Mouse (Mus musculus) limb, embryonic 15.5 days (tissue): Measurements from ENCODE around the gene Vipr1. TPM values are rescaled to one million over a fixed set of nuclear protein-coding genes. Genes with fewer than 3 reads are reported as not detected.
"Not testable (repeated sequence)": the region's sequence is repeated elsewhere in the genome, so short reads cannot be mapped to it uniquely, and the experiment has no call there.

Experiments used
- ATAC-seq: fragments of 200-750 bp; cut with Nextera tagmentation; 2 replicates; pipeline ENCODE4 v1.8.0; 2017; ENCODE audit warnings: low read depth, moderate TSS enrichment; ENCODE audit not compliant: insufficient number of reproducible peaks, low FRiP score, low TSS enrichment
- H3K27ac ChIP-seq: fragments of 300-500 bp; sonication (generic); 2 replicates; pipeline ENCODE4 v1.5.1; 2015; ENCODE audit warnings: moderate library complexity, mild to moderate bottlenecking, inconsistent platforms
- H3K27me3 ChIP-seq: fragments of 300-500 bp; sonication (generic); 2 replicates; pipeline ENCODE4 v1.6.1; 2015; ENCODE audit warnings: inconsistent platforms
- H3K36me3 ChIP-seq: fragments of 300-500 bp; sonication (generic); 2 replicates; pipeline ENCODE4 v1.6.1; 2015; ENCODE audit warnings: inconsistent platforms
- H3K4me1 ChIP-seq: fragments of 300-500 bp; sonication (generic); 2 replicates; pipeline ENCODE4 v1.6.1; 2015; ENCODE audit warnings: inconsistent platforms
- H3K4me2 ChIP-seq: fragments of 300-500 bp; sonication (generic); 2 replicates; pipeline ENCODE4 v1.6.1; 2015; ENCODE audit warnings: mild to moderate bottlenecking, inconsistent platforms
- H3K4me3 ChIP-seq: fragments of 300-500 bp; sonication (generic); 2 replicates; pipeline ENCODE4 v1.5.1; 2015; ENCODE audit warnings: mild to moderate bottlenecking, inconsistent platforms
- H3K9ac ChIP-seq: fragments of 300-500 bp; sonication (generic); 2 replicates; pipeline ENCODE4 v1.6.1; 2015; ENCODE audit warnings: inconsistent platforms
- H3K9me3 ChIP-seq: fragments of 300-500 bp; sonication (generic); 2 replicates; pipeline ENCODE4 v1.6.1; 2016; ENCODE audit warnings: inconsistent platforms
- WGBS: fragments of 180-500 bp; shearing (Covaris S2); methylation state at CpG from one replicate; pipeline ENCODE4 v1.1.7; 2015; 5-methylcytosine and 5-hydroxymethylcytosine counted together
- polyA plus RNA-seq: library from polyadenylated mRNA; unstranded; fragments of >200 nt; fragmentation: Nextera tagmentation; extraction: Ambion mirVana; gene quantifications from 2 replicates; pipeline ENCODE4 v1.2.1, GENCODE M21; 2015

Gene Vipr1
- 0.47 and 0.60 TPM in 2 replicates for polyA plus RNA-seq

GRCm38 (mm10) chr9:121642401-121643181, at the start of gene Vipr1:
Vipr1 (plus strand) TSS chr9:121642716.
- Histone ChIP-seq H3K4me1 (peaks cover 23% of the 10 kb centered on the region), H3K9me3 (no peaks in the 10 kb centered on the region), H3K9ac (peak within 1 kb of the TSS; percentile 37; the same call in 1 of the 2 replicates), H3K36me3 (no peaks in the 10 kb centered on the region), H3K27me3 (peaks cover 72% of the 10 kb centered on the region), H3K4me2 (peak within 1 kb of the TSS; percentile 99), H3K27ac (no peak within 1 kb of the TSS), H3K4me3 (peak within 1 kb of the TSS; percentile 57)
- WGBS = under 1% methylated on average over 76 of the region's 79 CpGs
- peak; percentile 74 for ATAC-seq

- Histone ChIP-seq H3K9ac (no peak overlapping the region), H3K27me3 (no peaks in the 10 kb centered on the region), H3K36me3 (no peaks in the 10 kb centered on the region), H3K27ac (no peak overlapping the region), H3K4me2 (no peak overlapping the region), H3K4me3 (no peak overlapping the region), H3K9me3 (no peaks in the 10 kb centered on the region), H3K4me1 (peaks cover 18% of the 10 kb centered on the region; the same call in 1 of the 2 replicates)
- 70% methylated on average over 13 of the region's 13 CpGs for WGBS
- ATAC-seq = no peak
These were observed 49.5 kb upstream of the Vipr1 start for GRCm38 (mm10) chr9:121592948-121593550.

GRCm38 (mm10) chr9:121593768-121594167, 48.7 kb upstream of the Vipr1 start:
- not testable (repeated sequence) for H3K9me3 ChIP-seq, H3K4me3 ChIP-seq, H3K36me3 ChIP-seq, ATAC-seq, H3K9ac ChIP-seq, H3K4me2 ChIP-seq, H3K27me3 ChIP-seq
- H3K27ac ChIP-seq = peak overlapping the region; percentile 47; the same call in 1 of the 2 replicates
- H3K4me1 ChIP-seq = peaks cover 18% of the 10 kb centered on the region; the same call in 1 of the 2 replicates
- WGBS = 68% methylated on average over 3 of the region's 3 CpGs

GRCm38 (mm10) chr9:121594771-121595170, 47.7 kb upstream of the Vipr1 start:
- no peaks in the 10 kb centered on the region for H3K27me3 ChIP-seq
- no peaks in the 10 kb centered on the region for H3K9me3 ChIP-seq
- H3K9ac ChIP-seq = no peak overlapping the region
- H3K4me1 ChIP-seq = peaks cover 21% of the 10 kb centered on the region
- whole genome bisulfite sequencing = 61% methylated on average over 4 of the region's 4 CpGs
- H3K4me2 ChIP-seq = no peak overlapping the region
- no peak overlapping the region for H3K4me3 ChIP-seq
- H3K27ac ChIP-seq = no peak overlapping the region
- ATAC-seq = no peak
- no peaks in the 10 kb centered on the region for H3K36me3 ChIP-seq

- Histone ChIP-seq H3K9me3 (no peaks in the 10 kb centered on the region), H3K36me3 (no peaks in the 10 kb centered on the region), H3K4me1 (peaks cover 34% of the 10 kb centered on the region), H3K27me3 (no peaks in the 10 kb centered on the region), H3K4me3 (no peak overlapping the region), H3K27ac (no peak overlapping the region), H3K4me2 (no peak overlapping the region), H3K9ac (no peak overlapping the region)
- no peak for ATAC-seq
- WGBS = 76% methylated on average over 2 of the region's 2 CpGs
These were observed 44.4 kb upstream of the Vipr1 start for GRCm38 (mm10) chr9:121598106-121598505.

GRCm38 (mm10) chr9:121599551-121599950, 43.0 kb upstream of the Vipr1 start:
- H3K9me3 ChIP-seq = no peaks in the 10 kb centered on the region
- no peak for ATAC-seq
- no peaks in the 10 kb centered on the region for H3K27me3 ChIP-seq
- no peak overlapping the region for H3K4me3 ChIP-seq
- WGBS = 69% methylated on average over 6 of the region's 6 CpGs
- peaks cover 30% of the 10 kb centered on the region for H3K4me1 ChIP-seq
- H3K36me3 ChIP-seq = no peaks in the 10 kb centered on the region
- H3K4me2 ChIP-seq = no peak overlapping the region
- no peak overlapping the region for H3K9ac ChIP-seq
- peak overlapping the region; percentile 63; the same call in 1 of the 2 replicates for H3K27ac ChIP-seq

GRCm38 (mm10) chr9:121600201-121600860, 42.2 kb upstream of the Vipr1 start:
- Histone ChIP-seq H3K4me2 (no peak overlapping the region), H3K9ac (no peak overlapping the region), H3K27me3 (no peaks in the 10 kb centered on the region), H3K36me3 (no peaks in the 10 kb centered on the region), H3K9me3 (no peaks in the 10 kb centered on the region), H3K27ac (peak overlapping the region; percentile 63), H3K4me3 (no peak overlapping the region), H3K4me1 (peaks cover 24% of the 10 kb centered on the region)
- WGBS = 28% methylated on average over 13 of the region's 13 CpGs
- ATAC-seq = no peak

- Histone ChIP-seq H3K9me3 (no peaks in the 10 kb centered on the region), H3K9ac (no peak overlapping the region), H3K27ac (peak overlapping the region; percentile 29; the same call in 1 of the 2 replicates), H3K4me3 (no peak overlapping the region), H3K4me2 (no peak overlapping the region), H3K4me1 (peaks cover 24% of the 10 kb centered on the region), H3K27me3 (no peaks in the 10 kb centered on the region), H3K36me3 (no peaks in the 10 kb centered on the region)
- ATAC-seq = peak; percentile 40; the same call in 1 of the 2 replicates
- 20% methylated on average over 6 of the region's 6 CpGs for WGBS
These were observed 41.6 kb upstream of the Vipr1 start for GRCm38 (mm10) chr9:121600861-121601427.

- H3K9ac ChIP-seq = no peak overlapping the region
- no peak for ATAC-seq
- H3K36me3 ChIP-seq = no peaks in the 10 kb centered on the region
- no peak overlapping the region for H3K4me2 ChIP-seq
- no peak overlapping the region for H3K27ac ChIP-seq
- H3K4me3 ChIP-seq = no peak overlapping the region
- H3K4me1 ChIP-seq = peaks cover 24% of the 10 kb centered on the region
- 65% methylated on average over 2 of the region's 2 CpGs for WGBS
- H3K27me3 ChIP-seq = no peaks in the 10 kb centered on the region
- H3K9me3 ChIP-seq = no peaks in the 10 kb centered on the region
These were observed 40.1 kb upstream of the Vipr1 start for GRCm38 (mm10) chr9:121602381-121602780.

GRCm38 (mm10) chr9:121605414-121606278, 36.9 kb upstream of the Vipr1 start:
- Histone ChIP-seq H3K9me3 (no peaks in the 10 kb centered on the region), H3K4me1 (peaks cover 12% of the 10 kb centered on the region), H3K36me3 (no peaks in the 10 kb centered on the region), H3K9ac (no peak overlapping the region), H3K4me3 (no peak overlapping the region), H3K27ac (no peak overlapping the region), H3K4me2 (no peak overlapping the region), H3K27me3 (no peaks in the 10 kb centered on the region)
- 53% methylated on average over 12 of the region's 12 CpGs for WGBS
- ATAC-seq = no peak

GRCm38 (mm10) chr9:121606498-121607096, 35.9 kb upstream of the Vipr1 start:
- Histone ChIP-seq H3K27me3 (no peaks in the 10 kb centered on the region), H3K4me3 (no peak overlapping the region), H3K4me2 (no peak overlapping the region), H3K9me3 (no peaks in the 10 kb centered on the region), H3K9ac (no peak overlapping the region), H3K36me3 (no peaks in the 10 kb centered on the region), H3K4me1 (0 out of 2 replicates have a peak, but pooled peaks cover 4% of the 10 kb centered on the region), H3K27ac (no peak overlapping the region)
- 56% methylated on average over 1 of the region's 1 CpGs for WGBS
- ATAC-seq = peak; percentile 42
